Mouse (Mus musculus) cerebellum, postnatal 14 days (tissue): ENCODE measurements at regions not wholly inside any gene's neighbourhood (a gene's known extent, or its start where the extent isn't known, plus 50 kb on each side); places are given as distances from the start of the nearest gene placed in this dataset.

Experiments
- DNase-seq, 2 experiments: peaks; one replicate each; pipeline ENCODE4 v3.0.0; 2021; ENCODE audit warnings: mixed read lengths in 2 of 2

DNA sequence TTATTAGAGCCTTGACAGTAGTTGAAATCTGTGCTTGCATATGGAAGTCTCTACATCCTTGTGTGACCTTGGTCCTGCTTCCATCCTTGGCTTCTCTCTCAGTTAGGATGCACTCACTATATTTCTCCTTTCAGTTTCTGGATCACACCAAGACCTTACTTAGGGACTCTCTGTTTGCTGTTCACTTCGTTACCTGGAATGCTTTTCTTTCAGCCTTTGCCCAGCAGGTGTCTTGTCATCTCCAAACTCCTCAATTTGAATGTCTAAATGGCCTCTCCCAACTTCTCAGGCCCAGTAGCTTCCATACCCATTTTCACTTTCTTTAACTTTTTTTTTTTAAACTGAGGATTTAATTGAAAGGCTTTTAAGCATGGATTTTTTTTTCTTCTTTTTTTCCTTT lies 74.0 kb upstream of the Igfbp7 start:
- no peak for DNase-seq

DNA sequence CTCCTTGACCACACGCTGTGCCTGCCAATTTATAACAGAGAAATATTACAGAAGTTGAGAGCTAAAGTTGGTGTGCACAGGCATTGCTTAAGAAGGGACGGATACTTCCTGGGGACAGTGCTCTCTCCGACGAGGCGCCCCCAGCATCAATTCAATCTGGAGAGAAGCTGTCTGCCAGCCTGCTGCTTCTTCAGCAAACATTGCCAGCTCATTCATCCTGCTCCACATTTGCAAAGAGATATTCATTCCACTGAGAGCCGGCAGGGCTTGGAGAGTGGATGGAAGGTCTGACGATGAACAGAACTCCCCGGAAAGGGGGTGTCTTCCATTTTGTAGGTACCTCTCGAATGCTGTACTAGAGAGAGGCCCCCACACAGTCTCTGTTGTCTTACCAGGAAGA lies 70.0 kb upstream of the Igfbp7 start:
- peak; percentile 48 to 54 for DNase-seq

DNA sequence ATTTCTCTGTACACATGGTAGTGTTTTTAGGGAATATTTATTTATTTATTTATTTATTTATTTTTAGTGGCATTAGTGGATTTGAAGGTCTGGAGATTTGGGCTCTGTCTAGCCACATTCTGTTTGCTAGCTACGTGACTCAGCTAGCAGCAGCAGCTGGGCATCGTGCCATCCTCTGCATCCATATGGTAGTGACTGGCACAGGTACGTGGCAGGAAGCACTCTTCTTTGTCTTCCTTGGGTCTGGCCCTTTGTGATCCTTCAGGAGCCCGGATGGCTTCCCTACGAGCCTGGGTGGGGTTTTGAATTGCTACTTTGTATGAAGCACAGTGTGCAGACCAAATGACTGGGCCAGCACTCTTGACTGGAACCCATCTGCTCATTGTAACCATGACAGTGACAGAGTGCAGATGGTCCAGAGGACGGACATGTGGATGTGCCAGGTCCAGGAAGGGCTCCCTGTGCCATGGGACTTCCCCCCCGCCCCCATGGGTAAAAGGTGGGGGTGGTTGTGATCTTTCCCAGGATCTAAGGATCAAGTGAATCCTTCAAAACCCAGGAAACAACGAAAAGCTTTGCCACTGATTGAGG lies 66.2 kb upstream of the Igfbp7 start:
- DNase-seq = peak; percentile 69 to 74

DNA sequence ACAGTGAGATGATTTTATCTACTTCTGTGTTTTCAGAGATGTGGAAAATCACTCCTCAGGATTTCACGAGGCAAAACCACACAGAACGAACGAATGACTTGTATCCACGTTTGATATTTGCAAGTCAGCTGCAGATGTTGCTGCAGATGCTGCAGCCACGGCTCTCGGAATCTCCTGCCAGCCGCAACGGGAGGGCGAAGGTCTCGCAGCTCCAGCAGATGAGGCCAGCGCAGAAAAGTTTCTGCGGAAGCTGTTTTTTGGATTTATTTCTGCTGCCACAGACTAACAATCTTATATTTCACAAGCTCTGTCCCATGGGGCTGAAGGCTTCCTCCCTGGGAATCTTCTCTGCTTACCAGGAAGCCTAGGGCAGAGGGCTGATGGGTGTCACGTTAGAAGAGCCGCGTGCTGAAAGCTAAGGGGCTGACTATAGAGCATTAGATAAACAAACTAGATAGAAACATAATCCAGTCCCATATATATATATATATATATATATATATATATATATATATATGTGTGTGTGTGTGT lies 61.5 kb upstream of the Igfbp7 start:
- DNase-seq = no peak

DNA sequence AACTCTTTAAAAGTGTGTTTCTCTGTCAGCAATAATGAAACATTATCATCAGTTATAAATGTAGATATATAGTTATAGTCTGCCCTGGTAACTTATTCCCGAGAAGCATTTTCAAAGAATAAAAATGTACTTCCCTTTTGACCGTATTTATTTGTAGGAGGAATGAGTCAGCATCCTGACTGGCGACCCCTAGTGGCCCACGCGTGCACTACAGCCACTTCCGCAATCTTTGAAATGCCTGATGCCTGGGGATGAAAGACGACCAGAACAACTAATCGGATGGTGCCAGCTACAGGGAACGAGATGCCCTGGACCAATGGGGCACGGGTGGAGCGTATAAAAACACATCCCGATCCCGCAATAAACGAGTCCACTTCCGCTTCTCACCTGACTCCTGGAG lies 60.6 kb upstream of the Igfbp7 start:
- peak; percentile 58 to 72 for DNase-seq

DNA sequence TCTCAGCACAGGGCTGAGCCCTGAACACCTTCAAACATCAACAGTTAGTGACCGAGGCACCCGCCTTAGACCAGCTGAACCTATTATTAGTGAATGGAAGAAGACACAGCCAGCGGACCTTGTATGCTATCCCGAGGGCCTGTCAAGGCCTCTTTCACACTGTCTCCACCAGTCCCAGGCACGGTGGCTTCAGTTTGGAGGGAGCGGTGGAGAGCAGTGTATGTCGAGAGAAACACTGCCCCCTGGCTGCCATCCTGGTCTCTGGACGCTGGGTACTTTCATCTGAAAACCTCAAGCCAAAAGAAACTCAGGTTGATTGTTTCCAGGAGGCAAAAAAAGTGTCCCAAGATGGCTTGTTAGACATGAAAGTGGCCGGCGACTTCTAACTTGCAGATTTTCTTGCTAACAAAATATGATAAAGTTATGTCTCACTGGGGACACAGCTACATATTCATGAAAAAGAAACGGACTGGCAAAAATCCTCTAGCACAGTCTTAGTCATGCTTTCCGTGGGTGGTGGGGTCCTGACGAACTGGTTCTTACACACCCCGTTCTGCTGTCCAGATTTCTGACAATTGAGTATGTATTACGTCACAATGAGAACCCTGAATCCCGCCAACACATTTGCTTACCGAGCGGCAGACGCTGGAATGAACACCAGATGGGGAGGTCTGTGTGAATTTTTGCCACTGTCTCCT lies 57.2 kb upstream of the Igfbp7 start:
- peak; percentile 76 to 90 for DNase-seq

DNA sequence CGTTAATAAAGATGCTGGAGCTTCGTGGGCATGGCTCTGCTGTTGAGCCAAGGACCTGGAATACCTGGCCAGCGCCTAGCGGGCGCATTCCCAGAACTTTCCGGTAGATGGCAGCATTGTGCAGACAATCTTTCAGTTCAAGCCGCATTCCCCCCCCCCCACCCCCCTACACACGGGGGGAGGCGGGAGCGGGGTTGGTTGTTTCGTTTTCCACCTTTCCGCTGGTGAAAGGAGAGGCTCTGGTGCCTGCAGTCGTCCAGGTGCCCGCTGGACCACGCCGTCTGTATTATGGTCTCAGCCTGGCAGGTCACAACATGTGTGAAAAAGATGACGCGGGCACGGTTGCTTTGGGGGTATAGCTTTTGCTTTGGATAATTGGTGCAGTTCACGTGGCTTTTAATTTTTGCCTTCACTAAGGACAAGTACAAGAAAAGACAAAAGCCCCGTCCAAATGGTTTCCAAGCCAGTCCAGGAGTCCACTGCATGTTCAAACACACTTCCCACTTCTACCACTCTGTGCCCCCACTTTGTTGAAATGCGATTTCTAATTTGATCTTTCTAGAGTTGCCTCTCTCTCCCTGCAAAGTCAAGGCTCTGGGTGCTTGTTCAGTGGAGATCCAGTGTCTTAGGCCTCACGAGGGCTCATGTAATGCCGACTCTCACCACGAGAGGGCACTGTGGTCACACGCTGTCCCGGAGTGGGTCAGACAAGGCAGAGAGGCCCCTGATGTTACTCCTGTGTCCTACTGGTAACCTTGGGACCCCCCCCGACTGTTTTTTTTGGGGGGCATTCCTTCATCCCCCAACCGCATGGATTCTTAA lies 52.3 kb upstream of the Igfbp7 start:
- DNase-seq = peak; percentile 98
